Mouse (Mus musculus) ES-E14 (cell line): ENCODE results near the gene Gnb5. TPM values are rescaled to one million over a fixed set of nuclear protein-coding genes. Genes with fewer than 3 reads are reported as not detected.

ENCODE experiments used
- DNase-seq: peaks from one replicate; pipeline ENCODE4 v3.0.0-alpha.2; 2013; ENCODE audit warnings: low read depth, low spot score
- H3K27ac ChIP-seq: 2 replicates; pipeline ENCODE4 v1.5.1; 2012; ENCODE audit warnings: low read depth, mild to moderate bottlenecking, low read length, moderate library complexity, mixed read lengths; ENCODE audit not compliant: poor library complexity, insufficient read depth, severe bottlenecking
- H3K36me3 ChIP-seq: 2 replicates; pipeline ENCODE4 v1.6.1; 2012; ENCODE audit warnings: mild to moderate bottlenecking, low read length, moderate library complexity, mixed read lengths; ENCODE audit not compliant: control insufficient read depth, poor library complexity, insufficient read depth, severe bottlenecking
- H3K4me1 ChIP-seq, 2 experiments: fragments of 150-350 bp in 1 of 2; sonication (generic) in 1 of 2; 2 replicates each; pipeline ENCODE4 v1.6.1; 2012; ENCODE audit warnings: low read length in 2 of 2, mild to moderate bottlenecking in 1 of 2, mixed read lengths in 1 of 2; ENCODE audit not compliant: control insufficient read depth in 2 of 2, insufficient read depth in 2 of 2, poor library complexity in 1 of 2
- H3K4me3 ChIP-seq, 2 experiments: fragments of 150-350 bp in 1 of 2; sonication (generic) in 1 of 2; 2 replicates each; pipeline ENCODE4 v1.5.1; 2012; ENCODE audit warnings: low read length in 2 of 2, low read depth in 1 of 2, mild to moderate bottlenecking in 1 of 2, mixed read lengths in 1 of 2; ENCODE audit not compliant: insufficient read depth in 1 of 2, poor library complexity in 1 of 2, severe bottlenecking in 1 of 2
- H3K9ac ChIP-seq: 2 replicates; pipeline ENCODE4 v1.6.1; 2012; ENCODE audit warnings: low read depth, mild to moderate bottlenecking, low read length, mixed read lengths; ENCODE audit not compliant: poor library complexity, insufficient read depth, severe bottlenecking
- H3K9me3 ChIP-seq: fragments of 150-350 bp; sonication (generic); 2 replicates; pipeline ENCODE4 v1.6.1; 2012; ENCODE audit warnings: low read depth, mild to moderate bottlenecking, low read length; ENCODE audit not compliant: control insufficient read depth, insufficient read depth
- CHD2 ChIP-seq: IDR thresholded peaks from 2 replicates; pipeline ENCODE4 v1.6.1; 2014; ENCODE audit warnings: mild to moderate bottlenecking, low read depth, low read length, inconsistent platforms
- HCFC1 ChIP-seq: IDR thresholded peaks from 2 replicates; pipeline ENCODE4 v1.6.1; 2012; ENCODE audit warnings: low read length, inconsistent platforms, borderline replicate concordance; ENCODE audit not compliant: insufficient read depth
- MAFK ChIP-seq: IDR thresholded peaks from 2 replicates; pipeline ENCODE4 v1.6.1; 2014; ENCODE audit warnings: mild to moderate bottlenecking, low read depth, low read length, inconsistent platforms; ENCODE audit not compliant: insufficient read depth
- ZC3H11A ChIP-seq: IDR thresholded peaks from 2 replicates; pipeline ENCODE4 v1.6.1; 2012; ENCODE audit warnings: low read depth, mild to moderate bottlenecking, inconsistent platforms, low read length, borderline replicate concordance
- ZNF384 ChIP-seq: IDR thresholded peaks from 2 replicates; pipeline ENCODE4 v1.6.1; 2012; ENCODE audit warnings: low read depth, low read length, inconsistent platforms
- in situ Hi-C, 2 experiments: fragments of 600-800 bp; cut with MboI; formaldehyde crosslinking; loops; one replicate each; pipeline ENCODE4 v1.15.1; 2025; ENCODE audit warnings: low sequenced_read_pairs in 2 of 2, inconsistent platforms in 1 of 2; ENCODE audit not compliant: unreplicated experiment in 2 of 2
- total RNA-seq: library from RNA; depleted of rRNA; stranded (reverse); fragments of 300-350 nt; gene quantifications from 2 replicates; pipeline ENCODE4 v1.2.3, GENCODE M21; 2012; rRNA removed

The Gnb5 gene
- total RNA-seq, 1 experiment: 5.7 TPM

- no peak overlapping the region for H3K9ac ChIP-seq
- H3K27ac ChIP-seq: no peak overlapping the region
- no peaks in the 10 kb centered on the region for H3K9me3 ChIP-seq
- TF ChIP-seq CHD2 (no peak), HCFC1 (no peak), ZC3H11A (no peak), ZNF384 (no peak), MAFK (no peak)
- peaks cover 10% of the 10 kb centered on the region for H3K36me3 ChIP-seq
- no peak for DNase-seq
- no peak overlapping the region for H3K4me3 ChIP-seq
- peaks cover 3 to 16% of the 10 kb centered on the region in 2 experiments for H3K4me1 ChIP-seq
- in situ Hi-C loops: no loop called here
Measured at GRCm38 (mm10) chr9:75383785-75384184, 77.7 kb downstream of the Gnb5 start.

DNA sequence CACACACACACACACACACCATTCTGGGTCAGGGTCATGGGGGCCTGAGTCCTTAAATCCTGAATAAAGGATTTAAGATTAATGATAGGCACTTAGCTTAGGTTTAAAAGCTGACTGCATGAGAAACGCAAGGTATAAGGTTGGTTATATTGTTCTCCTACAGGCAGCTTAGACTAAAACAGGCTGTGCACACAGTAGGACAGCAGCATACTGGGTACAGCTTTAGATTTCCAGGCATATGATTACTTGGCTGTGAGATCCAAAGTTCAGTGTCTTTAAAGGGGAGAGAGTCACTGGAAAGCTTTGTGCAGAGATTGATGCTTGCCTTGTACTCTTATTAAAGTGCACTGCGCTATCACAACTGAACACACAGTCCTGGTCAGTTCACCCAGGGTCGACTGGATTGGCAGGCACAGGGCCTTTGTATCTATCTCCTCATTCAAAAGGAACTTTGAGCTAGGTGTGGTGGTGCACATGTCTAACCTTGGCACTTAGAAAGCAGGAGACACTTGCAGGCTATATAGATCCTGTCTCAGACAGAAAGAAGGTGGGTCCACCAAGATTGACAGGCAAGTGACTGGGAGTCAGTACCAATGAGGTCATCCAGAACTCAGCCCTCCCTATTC, 78.4 kb downstream of the Gnb5 start:
- no peak for TF ChIP-seq ZC3H11A
- TF ChIP-seq ZNF384: no peak
- H3K36me3 ChIP-seq: peaks cover 17% of the 10 kb centered on the region
- no peak overlapping the region for H3K27ac ChIP-seq
- H3K9me3 ChIP-seq: no peaks in the 10 kb centered on the region
- DNase-seq: no peak
- H3K4me1 ChIP-seq: peaks cover 4 to 10% of the 10 kb centered on the region in 2 experiments; a peak in 3 of 4 replicates
- no peak overlapping the region for H3K9ac ChIP-seq
- no peak overlapping the region for H3K4me3 ChIP-seq
- in situ Hi-C loops: no loop called here

DNA sequence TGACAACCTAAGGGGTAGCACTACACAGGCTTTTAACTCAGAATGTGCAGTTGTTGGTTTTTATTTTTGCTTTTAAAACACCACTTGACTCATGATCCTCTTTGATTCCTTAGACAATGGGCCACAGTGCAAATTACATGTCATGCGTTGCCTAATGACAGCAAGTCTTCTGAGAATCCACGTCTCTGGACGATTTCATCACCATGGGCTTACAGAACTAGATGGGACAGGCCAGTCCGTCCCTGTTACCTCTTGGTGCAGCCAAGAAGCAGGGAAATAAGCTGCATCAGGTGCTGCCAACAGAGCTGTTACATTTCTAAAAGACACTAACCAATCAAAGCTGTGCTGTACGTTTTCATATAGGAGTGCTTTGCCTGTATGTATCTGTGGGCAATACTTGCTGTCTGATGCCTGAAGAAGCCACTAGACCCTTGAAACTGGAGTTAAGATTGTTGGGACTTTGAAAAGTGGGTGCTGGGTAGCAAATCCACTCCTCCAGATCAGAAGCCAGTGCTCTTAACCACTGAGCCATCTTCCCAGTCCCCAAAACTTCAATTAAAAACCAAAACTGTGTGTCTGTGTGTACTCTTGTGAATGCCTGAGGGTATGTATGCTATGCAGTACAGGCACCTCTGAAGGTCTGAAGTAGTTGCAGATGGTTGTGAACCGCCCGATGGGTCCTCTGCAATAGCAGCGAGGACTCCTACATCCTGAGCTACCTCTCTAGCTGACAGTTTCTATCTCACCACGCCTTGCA, 79.3 kb downstream of the Gnb5 start:
- Histone ChIP-seq H3K27ac (no peak overlapping the region), H3K4me3 (no peak overlapping the region), H3K9ac (no peak overlapping the region), H3K4me1 (peaks cover 4 to 7% of the 10 kb centered on the region in 2 experiments; a peak in 2 of 4 replicates), H3K36me3 (peaks cover 22% of the 10 kb centered on the region), H3K9me3 (no peaks in the 10 kb centered on the region)
- no peak for TF ChIP-seq MAFK
- no peak for TF ChIP-seq ZC3H11A
- no peak for TF ChIP-seq ZNF384
- no peak for TF ChIP-seq HCFC1
- TF ChIP-seq CHD2: no peak
- in situ Hi-C loops: no loop called here
- DNase-seq: no peak

DNA sequence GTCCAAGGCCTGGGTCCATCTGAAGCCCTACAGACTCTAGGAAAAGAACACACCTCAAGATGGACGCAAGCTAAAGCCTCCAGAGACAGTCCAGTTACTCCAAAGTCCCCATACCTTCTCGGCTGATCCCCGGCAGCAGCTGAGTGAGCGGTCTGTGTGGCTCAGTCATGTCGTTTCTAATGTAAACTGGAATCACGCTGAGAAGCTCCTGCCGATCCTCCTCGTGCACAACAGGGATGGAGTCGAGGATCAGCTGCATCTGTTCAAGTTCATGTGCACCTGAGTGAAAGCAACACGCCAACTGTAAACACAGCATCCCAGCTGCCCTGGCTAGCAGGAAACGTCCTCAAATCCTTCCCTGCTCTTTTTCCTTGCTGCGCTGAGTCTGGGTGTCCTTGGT, 87.2 kb downstream of the Gnb5 start:
- Histone ChIP-seq H3K27ac (no peak overlapping the region), H3K36me3 (peaks cover 47% of the 10 kb centered on the region), H3K9me3 (no peaks in the 10 kb centered on the region), H3K9ac (no peak overlapping the region), H3K4me3 (no peak overlapping the region), H3K4me1 (peaks cover 0 to 2% of the 10 kb centered on the region in 2 experiments; a peak in 2 of 4 replicates)
- in situ Hi-C loops: no loop called here
- no peak for DNase-seq
- TF ChIP-seq MAFK (no peak), HCFC1 (no peak), ZNF384 (no peak), ZC3H11A (no peak), CHD2 (no peak)

Other genes with a start within 250 kb of the Gnb5 start
- 60.2 and 65.2 TPM in 2 replicates for gene Myo5a, start 235.3 kb upstream of the Gnb5 start, total RNA-seq
- 7.5 and 7.6 TPM in 2 replicates for gene Myo5c, start 74.3 kb upstream of the Gnb5 start, total RNA-seq
- 0.71 and 1.1 TPM in 2 replicates for gene Bcl2l10, start 41.5 kb downstream of the Gnb5 start, total RNA-seq
- 81.8 and 85.9 TPM in 2 replicates for gene Mapk6, start 103.7 kb downstream of the Gnb5 start, total RNA-seq
- gene Leo1, start 135.2 kb downstream of the Gnb5 start, total RNA-seq: 54.7 and 66.2 TPM in 2 replicates